Mouse (Mus musculus) liver, embryonic 14.5 days (tissue): ENCODE results near the gene Egln1.

Experiments
- CTCF ChIP-seq: IDR thresholded peaks from 2 replicates; pipeline ENCODE4 v1.5.1; 2016; ENCODE audit warnings: antibody characterized with exemption, low read depth, control low read depth
- EP300 ChIP-seq: IDR thresholded peaks from 2 replicates; pipeline ENCODE4 v1.6.1; 2016; ENCODE audit warnings: antibody characterized with exemption, low read depth

DNA sequence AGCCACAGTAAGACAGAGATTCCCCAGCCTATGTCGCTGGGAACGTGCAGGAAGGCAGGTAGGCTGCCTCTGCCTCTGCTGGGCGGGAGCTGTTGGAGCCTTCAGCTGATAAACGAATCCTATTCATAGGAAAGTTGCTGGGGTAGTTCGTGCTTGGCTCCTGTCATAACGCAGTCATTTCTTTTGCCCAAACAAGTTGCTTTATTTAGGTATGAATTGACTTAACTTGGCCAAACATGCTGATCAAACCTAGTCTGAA lies 42.5 kb upstream of the Egln1 start:
- TF ChIP-seq CTCF: no peak
- no peak for TF ChIP-seq EP300
